Mouse (Mus musculus): ENCODE data around the gene Gm5622. TPM values are rescaled to one million over a fixed set of nuclear protein-coding genes. Genes with fewer than 3 reads are reported as not detected.
"Not testable (repeated sequence)": the region's sequence is repeated elsewhere in the genome, so short reads cannot be mapped to it uniquely, and the experiment has no call there.

The Gm5622 gene
- not detected in 2 replicates for polyA plus RNA-seq (2015; fragmentation: Nextera tagmentation; extraction: Ambion mirVana)

DNA sequence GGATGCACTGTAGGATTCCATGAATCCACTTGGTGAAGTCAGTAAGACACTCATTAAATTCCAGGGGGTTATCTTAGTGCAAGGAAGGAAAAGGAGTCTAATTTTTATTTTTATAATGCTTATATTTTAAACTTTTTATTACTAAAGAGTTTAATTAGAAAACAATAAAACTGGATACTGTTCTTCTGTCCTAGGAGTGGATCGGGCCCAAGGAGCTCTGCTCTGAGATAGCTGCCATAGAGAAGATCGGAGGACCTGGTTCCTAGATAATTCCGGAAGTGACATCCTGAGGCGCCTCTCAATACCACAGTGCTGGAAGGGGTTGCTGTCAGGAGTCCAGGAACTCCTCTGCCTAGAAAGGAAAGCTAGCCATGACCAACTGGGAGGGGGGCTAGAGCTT lies at the start of gene Gm5622:
Gene Gm5622 (plus strand): TSS at position 301 of the 400 bp plus-strand sequence.
- Histone ChIP-seq H3K27ac (no peak within 1 kb of the TSS), H3K9me3 (no peaks in the 10 kb centered on the region), H3K9ac (no peak within 1 kb of the TSS), H3K4me2 (no peak within 1 kb of the TSS), H3K36me3 (replicated peaks) (no peaks in the 10 kb centered on the region), H3K27me3 (replicated peaks) (no peaks in the 10 kb centered on the region), H3K4me3 (no peak within 1 kb of the TSS), H3K4me1 (no peaks in the 10 kb centered on the region)
- ATAC-seq (replicated peaks): no peak
- 92% methylated on average over 4 of the region's 4 CpGs for WGBS

DNA sequence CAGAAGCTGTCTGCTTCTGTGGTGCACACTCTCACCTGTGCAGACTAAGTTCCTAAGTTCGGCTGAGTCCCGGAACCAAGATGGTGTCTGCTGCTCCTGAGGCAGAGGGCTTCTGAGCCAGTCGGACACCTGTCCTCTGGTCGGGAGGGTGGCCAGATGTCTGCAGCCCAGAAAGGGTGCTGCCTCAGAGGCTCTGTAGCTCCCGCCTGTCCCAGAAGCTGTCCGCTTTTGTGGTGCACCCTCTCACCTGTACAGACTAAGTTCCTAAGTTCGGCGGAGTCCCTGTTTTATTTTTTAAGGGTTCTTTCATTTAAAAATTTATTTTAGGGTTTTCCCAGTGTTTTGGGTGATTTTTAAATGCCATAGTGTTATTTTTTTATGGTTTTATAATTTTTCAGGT lies 45.2 kb upstream of the Gm5622 start:
- ATAC-seq (replicated peaks): no peak

DNA sequence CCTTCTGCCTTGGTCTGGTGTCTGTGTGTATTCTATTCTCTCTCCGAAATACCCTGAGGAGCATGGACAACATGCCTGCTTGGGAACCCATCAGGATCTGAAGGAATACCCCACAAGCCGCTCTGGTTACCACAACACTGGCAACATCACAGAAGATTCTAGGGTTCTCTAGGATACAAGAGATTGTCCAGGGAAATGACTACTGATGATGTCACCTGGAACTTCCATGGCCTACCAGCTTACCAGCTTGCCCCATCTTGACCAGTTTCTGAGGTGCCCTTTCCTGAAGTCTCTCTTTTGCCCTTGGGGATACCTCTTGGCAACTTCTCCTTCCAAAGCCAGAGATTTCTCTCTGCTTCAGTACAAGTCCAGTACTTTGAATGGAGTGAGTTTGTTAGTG lies 21.4 kb downstream of the Gm5622 start, which contains the start of gene Gm17175:
Gene Gm17175 (minus strand): TSS at position 101 of the 400 bp plus-strand sequence.
- H3K36me3 ChIP-seq (replicated peaks); H3K9me3 ChIP-seq; H3K4me1 ChIP-seq; ATAC-seq (replicated peaks); H3K27ac ChIP-seq; H3K4me3 ChIP-seq; H3K4me2 ChIP-seq; H3K9ac ChIP-seq; H3K27me3 ChIP-seq (replicated peaks): not testable (repeated sequence)
- 91% methylated on average over 2 of the region's 2 CpGs for WGBS

More for the DNA sequence above, 45.2 kb upstream of the Gm5622 start:
- no peak overlapping the region for H3K4me2 ChIP-seq
- no peak overlapping the region for H3K4me3 ChIP-seq
- H3K9me3 ChIP-seq: no peaks in the 10 kb centered on the region
- H3K27ac ChIP-seq: no peak overlapping the region
- whole genome bisulfite sequencing: 96% methylated on average over 8 of the region's 8 CpGs
- no peak overlapping the region for H3K9ac ChIP-seq
- H3K27me3 ChIP-seq (replicated peaks): no peaks in the 10 kb centered on the region
- no peaks in the 10 kb centered on the region for H3K36me3 ChIP-seq (replicated peaks)
- H3K4me1 ChIP-seq: no peaks in the 10 kb centered on the region

DNA sequence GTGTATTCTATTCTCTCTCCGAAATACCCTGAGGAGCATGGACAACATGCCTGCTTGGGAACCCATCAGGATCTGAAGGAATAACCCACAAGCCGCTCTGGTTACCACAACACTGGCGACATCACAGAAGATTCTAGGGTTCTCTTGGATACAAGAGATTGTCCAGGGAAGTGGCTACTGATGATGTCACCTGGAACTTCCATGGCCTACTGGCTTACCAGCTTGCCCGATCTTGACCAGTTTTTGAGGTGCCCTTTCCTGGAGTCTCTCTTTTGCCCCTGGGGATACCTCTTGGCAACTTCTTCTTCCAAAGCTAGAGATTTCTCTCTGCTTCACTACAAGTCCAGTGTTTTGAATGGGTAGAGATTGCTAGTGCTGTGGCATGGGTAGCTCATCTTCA lies 39.4 kb downstream of the Gm5622 start, which contains the start of gene Gm17174:
Gene Gm17174 (minus strand): TSS at position 101 of the 400 bp plus-strand sequence.
- not testable (repeated sequence) for H3K9me3 ChIP-seq; ATAC-seq (replicated peaks); H3K4me1 ChIP-seq; H3K27me3 ChIP-seq (replicated peaks); H3K27ac ChIP-seq; H3K4me3 ChIP-seq; H3K9ac ChIP-seq; H3K4me2 ChIP-seq; H3K36me3 ChIP-seq (replicated peaks)
- WGBS: 93% methylated on average over 4 of the region's 4 CpGs

DNA sequence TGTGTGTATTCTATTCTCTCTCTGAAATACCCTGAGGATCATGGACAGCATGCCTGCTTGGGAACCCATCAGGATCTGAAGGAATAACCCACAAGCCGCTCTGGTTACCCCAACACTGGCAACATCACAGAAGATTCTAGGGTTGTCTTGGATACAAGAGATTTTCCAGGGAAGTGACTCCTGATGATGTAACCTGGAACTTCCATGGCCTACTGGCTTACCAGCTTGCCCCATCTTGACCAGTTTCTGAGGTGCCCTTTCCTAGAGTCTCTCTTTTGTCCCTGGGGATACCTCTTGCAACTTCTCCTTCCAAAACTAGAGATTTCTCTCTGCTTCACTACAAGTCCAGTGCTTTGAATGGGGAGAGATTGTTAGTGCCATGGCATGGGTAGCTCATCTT lies 58.6 kb downstream of the Gm5622 start, which contains the start of gene Gm17078:
Gene Gm17078 (minus strand): TSS at position 101 of the 400 bp plus-strand sequence.
- no peak within 1 kb of the TSS for H3K27ac ChIP-seq
- no peaks in the 10 kb centered on the region for H3K27me3 ChIP-seq (replicated peaks)
- no peaks in the 10 kb centered on the region for H3K4me1 ChIP-seq
- H3K9me3 ChIP-seq: no peaks in the 10 kb centered on the region
- no peak within 1 kb of the TSS for H3K9ac ChIP-seq
- H3K4me2 ChIP-seq: no peak within 1 kb of the TSS
- 78% methylated on average over 1 of the region's 1 CpGs for WGBS
- no peak within 1 kb of the TSS for H3K4me3 ChIP-seq
- no peak for ATAC-seq (replicated peaks)
- H3K36me3 ChIP-seq (replicated peaks): no peaks in the 10 kb centered on the region

DNA sequence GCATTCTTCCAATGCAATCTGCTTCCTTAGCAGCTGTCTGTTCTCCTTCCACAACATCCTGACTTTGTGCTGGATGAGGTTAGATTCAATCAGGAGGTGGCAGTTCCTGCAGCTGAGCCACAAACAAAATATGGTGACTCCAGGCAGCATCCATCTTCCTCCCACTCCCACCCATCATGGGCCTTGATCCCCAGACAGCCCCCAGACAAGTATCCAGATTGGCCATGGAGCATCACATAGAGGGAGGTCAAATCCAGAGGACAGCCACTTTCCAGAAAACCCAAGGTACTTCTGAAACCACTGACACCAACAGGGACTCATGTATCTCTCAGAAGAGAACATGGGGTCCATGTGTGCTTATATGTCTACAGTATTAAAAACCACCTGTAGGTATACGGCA lies 79.8 kb downstream of the Gm5622 start:
- H3K9me3 ChIP-seq; ATAC-seq (replicated peaks); H3K27ac ChIP-seq: not testable (repeated sequence)

DNA sequence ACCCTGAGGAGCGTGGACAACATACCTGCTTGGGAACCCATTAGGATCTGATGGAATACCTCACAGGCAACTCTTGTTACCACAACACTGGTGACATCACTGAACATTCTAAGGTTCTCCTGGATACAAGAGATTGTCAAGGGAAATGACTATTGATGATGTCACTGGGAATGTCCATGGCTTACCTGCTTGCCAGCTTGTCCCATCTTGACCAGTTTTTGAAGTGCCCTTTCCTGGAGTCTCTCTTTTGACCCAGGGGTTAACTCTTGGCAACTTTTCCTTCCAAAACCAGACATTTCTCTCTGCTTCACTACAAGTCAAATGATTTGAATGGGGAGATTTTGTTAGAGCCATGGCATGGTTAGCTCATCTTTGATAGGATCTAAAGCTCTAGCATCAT lies 83.0 kb downstream of the Gm5622 start, which contains the start of gene Gm4181:
Gene Gm4181 (minus strand): TSS at position 101 of the 400 bp plus-strand sequence.
- not testable (repeated sequence) for ATAC-seq (replicated peaks); H3K4me2 ChIP-seq; H3K27ac ChIP-seq; H3K4me3 ChIP-seq; H3K36me3 ChIP-seq (replicated peaks); H3K27me3 ChIP-seq (replicated peaks); H3K9me3 ChIP-seq; H3K9ac ChIP-seq; H3K4me1 ChIP-seq
- 85% methylated on average over 1 of the region's 1 CpGs for WGBS

More for the DNA sequence above, 79.8 kb downstream of the Gm5622 start:
- not testable (repeated sequence) for H3K4me2 ChIP-seq; H3K36me3 ChIP-seq (replicated peaks); H3K4me3 ChIP-seq; H3K9ac ChIP-seq; H3K4me1 ChIP-seq; H3K27me3 ChIP-seq (replicated peaks)
- 94% methylated on average over 1 of the region's 1 CpGs for WGBS

DNA sequence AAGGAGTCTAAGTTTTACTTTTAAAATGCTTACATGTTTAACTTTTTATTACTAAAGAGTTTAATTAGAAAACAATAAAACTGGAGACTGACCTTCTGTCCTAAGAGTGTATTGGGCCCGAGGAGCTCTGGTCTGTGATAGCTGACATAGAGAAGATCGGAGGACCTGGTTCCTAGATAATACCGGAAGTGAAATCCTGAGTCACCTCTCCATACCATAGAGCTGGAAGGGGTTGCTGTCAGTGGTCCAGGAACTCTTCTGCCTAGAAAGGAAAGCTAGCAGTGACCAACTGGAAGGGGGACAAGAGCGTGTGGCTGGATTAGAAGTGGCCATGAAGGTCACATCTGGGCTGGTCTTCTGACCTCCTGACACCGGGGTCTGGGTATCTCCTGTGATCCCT lies 124.7 kb downstream of the Gm5622 start:
- Histone ChIP-seq H3K27me3 (replicated peaks) (no peaks in the 10 kb centered on the region), H3K4me3 (no peak overlapping the region), H3K36me3 (replicated peaks) (no peaks in the 10 kb centered on the region), H3K9ac (no peak overlapping the region), H3K4me2 (no peak overlapping the region), H3K9me3 (no peaks in the 10 kb centered on the region), H3K27ac (no peak overlapping the region), H3K4me1 (no peaks in the 10 kb centered on the region)
- no peak for ATAC-seq (replicated peaks)
- WGBS: 87% methylated on average over 5 of the region's 5 CpGs

DNA sequence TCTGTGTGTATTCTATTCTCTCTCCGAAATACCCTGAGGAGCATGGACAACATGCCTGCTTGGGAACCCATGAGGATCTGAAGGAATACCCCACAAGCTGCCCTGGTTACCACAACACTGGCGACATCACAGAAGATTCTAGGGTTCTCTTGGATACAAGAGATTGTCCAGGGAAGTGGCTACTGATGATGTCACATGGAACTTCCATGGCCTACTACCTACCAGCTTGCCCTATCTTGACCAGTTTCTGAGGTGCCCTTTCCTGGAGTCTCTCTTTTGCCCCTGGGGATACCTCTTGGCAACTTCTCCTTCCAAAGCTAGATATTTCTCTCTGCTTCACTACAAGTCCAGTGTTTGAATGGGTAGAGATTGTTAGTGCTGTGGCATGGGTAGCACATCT lies 142.8 kb downstream of the Gm5622 start, which contains the start of gene Gm17079:
Gene Gm17079 (minus strand): TSS at position 101 of the 400 bp plus-strand sequence.
- H3K9ac ChIP-seq; ATAC-seq (replicated peaks); H3K36me3 ChIP-seq (replicated peaks); H3K4me3 ChIP-seq; H3K27ac ChIP-seq; H3K27me3 ChIP-seq (replicated peaks); H3K4me2 ChIP-seq; H3K9me3 ChIP-seq; H3K4me1 ChIP-seq: not testable (repeated sequence)
- WGBS: 89% methylated on average over 1 of the region's 2 CpGs

Other genes with a start within 250 kb of the Gm5622 start
- gene Gm7247, start 191.0 kb upstream of the Gm5622 start, polyA plus RNA-seq (2015; fragmentation: Nextera tagmentation; extraction: Ambion mirVana): not detected in 2 replicates
- gene Vmn2r88, start 142.0 kb upstream of the Gm5622 start, polyA plus RNA-seq (2015; fragmentation: Nextera tagmentation; extraction: Ambion mirVana): not detected in 2 replicates
- gene Vmn2r89, start 100.9 kb upstream of the Gm5622 start, polyA plus RNA-seq (2015; fragmentation: Nextera tagmentation; extraction: Ambion mirVana): not detected in 2 replicates
- gene Gm17175, start 21.3 kb downstream of the Gm5622 start, polyA plus RNA-seq (2015; fragmentation: Nextera tagmentation; extraction: Ambion mirVana): not detected in 2 replicates
- gene Gm17174, start 39.3 kb downstream of the Gm5622 start, polyA plus RNA-seq (2015; fragmentation: Nextera tagmentation; extraction: Ambion mirVana): not detected in 2 replicates
- not detected in 2 replicates for gene Gm17078, start 58.5 kb downstream of the Gm5622 start, polyA plus RNA-seq (2015; fragmentation: Nextera tagmentation; extraction: Ambion mirVana)
- not detected in 2 replicates for gene Gm4181, start 82.9 kb downstream of the Gm5622 start, polyA plus RNA-seq (2015; fragmentation: Nextera tagmentation; extraction: Ambion mirVana)
- gene Gm17079, start 142.7 kb downstream of the Gm5622 start, polyA plus RNA-seq (2015; fragmentation: Nextera tagmentation; extraction: Ambion mirVana): not detected in 2 replicates
- gene Gm5800, start 164.4 kb downstream of the Gm5622 start, polyA plus RNA-seq (2015; fragmentation: Nextera tagmentation; extraction: Ambion mirVana): not detected in 2 replicates
- not detected in 2 replicates for gene Ang4, start 220.8 kb downstream of the Gm5622 start, polyA plus RNA-seq (2015; fragmentation: Nextera tagmentation; extraction: Ambion mirVana)
- not detected in 2 replicates for gene AY358078, start 247.3 kb downstream of the Gm5622 start, polyA plus RNA-seq (2015; fragmentation: Nextera tagmentation; extraction: Ambion mirVana)